Mouse (Mus musculus) kidney, embryonic 15.5 days (tissue): ENCODE results near the gene Spon1. TPM values are rescaled to one million over a fixed set of nuclear protein-coding genes. Genes with fewer than 3 reads are reported as not detected.

Source experiments
- ATAC-seq: fragments of 200-750 bp; cut with Nextera tagmentation; replicated peaks from 2 replicates; pipeline ENCODE4 v1.8.0; 2017; ENCODE audit warnings: moderate TSS enrichment; ENCODE audit not compliant: low FRiP score
- H3K27ac ChIP-seq: fragments of 300-500 bp; sonication (generic); 2 replicates; pipeline ENCODE4 v1.5.1; 2015; ENCODE audit warnings: mild to moderate bottlenecking, inconsistent platforms
- H3K27me3 ChIP-seq: fragments of 300-500 bp; sonication (generic); 2 replicates; pipeline ENCODE4 v1.6.1; 2015; ENCODE audit warnings: inconsistent platforms
- H3K36me3 ChIP-seq: fragments of 300-500 bp; sonication (generic); 2 replicates; pipeline ENCODE4 v1.6.1; 2015; ENCODE audit warnings: inconsistent platforms
- H3K4me1 ChIP-seq: fragments of 300-500 bp; sonication (generic); 2 replicates; pipeline ENCODE4 v1.6.1; 2015; ENCODE audit warnings: inconsistent platforms
- H3K4me2 ChIP-seq: fragments of 300-500 bp; sonication (generic); 2 replicates; pipeline ENCODE4 v1.6.1; 2015; ENCODE audit warnings: moderate library complexity, mild to moderate bottlenecking, inconsistent platforms
- H3K4me3 ChIP-seq: fragments of 300-500 bp; sonication (generic); replicated peaks from 2 replicates; pipeline ENCODE4 v1.5.1; 2015; ENCODE audit warnings: mild to moderate bottlenecking, inconsistent platforms
- H3K9ac ChIP-seq: fragments of 300-500 bp; sonication (generic); 2 replicates; pipeline ENCODE4 v1.6.1; 2015; ENCODE audit warnings: mild to moderate bottlenecking, inconsistent platforms
- H3K9me3 ChIP-seq: fragments of 300-500 bp; sonication (generic); replicated peaks from 2 replicates; pipeline ENCODE4 v1.6.1; 2016; ENCODE audit warnings: inconsistent platforms
- WGBS: fragments of 180-500 bp; shearing (Covaris S2); methylation state at CpG from one replicate; pipeline ENCODE4 v1.1.7; 2015; ENCODE audit warnings: mixed read lengths; 5-methylcytosine and 5-hydroxymethylcytosine counted together
- polyA plus RNA-seq: library from polyadenylated mRNA; unstranded; fragments of >200 nt; fragmentation: Nextera tagmentation; extraction: Ambion mirVana; gene quantifications from 2 replicates; pipeline ENCODE4 v1.2.1, GENCODE M21; 2015

Spon1 gene
- polyA plus RNA-seq, 1 experiment from 2014 or later: 13.9 TPM

- Histone ChIP-seq H3K36me3 (no peaks in the 10 kb centered on the region), H3K27me3 (no peaks in the 10 kb centered on the region), H3K27ac (no peak overlapping the region), H3K4me3 (no peak overlapping the region), H3K4me1 (peaks cover 27% of the 10 kb centered on the region), H3K4me2 (no peak overlapping the region), H3K9ac (no peak overlapping the region), H3K9me3 (no peaks in the 10 kb centered on the region)
- WGBS: 44% methylated on average over 7 of the region's 7 CpGs
- ATAC-seq: no peak
These were observed 308.3 kb downstream of the Spon1 start for GRCm38 (mm10) chr7:114074133-114074532.

- H3K9ac ChIP-seq: no peak overlapping the region
- no peaks in the 10 kb centered on the region for H3K27me3 ChIP-seq
- H3K4me3 ChIP-seq: no peak overlapping the region
- no peaks in the 10 kb centered on the region for H3K9me3 ChIP-seq
- ATAC-seq: no peak
- WGBS: 92% methylated on average over 2 of the region's 2 CpGs
- no peak overlapping the region for H3K27ac ChIP-seq
- peaks cover 26% of the 10 kb centered on the region for H3K4me1 ChIP-seq
- H3K4me2 ChIP-seq: no peak overlapping the region
- H3K36me3 ChIP-seq: no peaks in the 10 kb centered on the region
These were observed 308.8 kb downstream of the Spon1 start for GRCm38 (mm10) chr7:114074595-114074994.

GRCm38 (mm10) chr7:114079343-114079742 lies 313.5 kb downstream of the Spon1 start:
- Histone ChIP-seq H3K9me3 (no peaks in the 10 kb centered on the region), H3K27ac (no peak overlapping the region), H3K4me2 (no peak overlapping the region), H3K27me3 (no peaks in the 10 kb centered on the region), H3K36me3 (no peaks in the 10 kb centered on the region), H3K4me1 (peaks cover 9% of the 10 kb centered on the region; the same call in 1 of the 2 replicates), H3K4me3 (no peak overlapping the region), H3K9ac (no peak overlapping the region)
- WGBS: 88% methylated on average over 4 of the region's 4 CpGs
- no peak for ATAC-seq

DNA sequence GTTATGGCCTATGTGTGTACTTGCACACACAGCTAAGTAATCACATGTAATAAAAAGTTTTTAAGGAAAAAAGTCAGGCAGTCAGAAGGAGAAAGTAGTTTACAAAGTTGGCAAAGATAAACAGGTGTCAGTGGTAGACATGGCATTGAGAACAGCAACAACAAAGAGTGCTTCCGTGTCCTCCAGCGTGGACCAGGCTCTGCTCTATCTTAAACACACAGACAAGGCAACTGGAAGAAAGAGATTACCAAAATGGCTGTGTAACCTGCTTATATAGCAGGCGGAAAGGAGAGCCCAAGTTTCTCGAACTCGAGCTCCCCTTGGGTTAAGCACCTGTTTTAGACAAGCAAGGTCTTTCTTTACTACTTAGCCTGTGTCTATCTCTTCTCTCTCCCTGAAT lies 314.5 kb downstream of the Spon1 start:
- no peaks in the 10 kb centered on the region for H3K27me3 ChIP-seq
- H3K27ac ChIP-seq: no peak overlapping the region
- H3K4me3 ChIP-seq: no peak overlapping the region
- no peaks in the 10 kb centered on the region for H3K36me3 ChIP-seq
- H3K4me1 ChIP-seq: peaks cover 13% of the 10 kb centered on the region
- no peak overlapping the region for H3K9ac ChIP-seq
- no peak for ATAC-seq
- no peaks in the 10 kb centered on the region for H3K9me3 ChIP-seq
- WGBS: 92% methylated on average over 5 of the region's 5 CpGs
- no peak overlapping the region for H3K4me2 ChIP-seq

DNA sequence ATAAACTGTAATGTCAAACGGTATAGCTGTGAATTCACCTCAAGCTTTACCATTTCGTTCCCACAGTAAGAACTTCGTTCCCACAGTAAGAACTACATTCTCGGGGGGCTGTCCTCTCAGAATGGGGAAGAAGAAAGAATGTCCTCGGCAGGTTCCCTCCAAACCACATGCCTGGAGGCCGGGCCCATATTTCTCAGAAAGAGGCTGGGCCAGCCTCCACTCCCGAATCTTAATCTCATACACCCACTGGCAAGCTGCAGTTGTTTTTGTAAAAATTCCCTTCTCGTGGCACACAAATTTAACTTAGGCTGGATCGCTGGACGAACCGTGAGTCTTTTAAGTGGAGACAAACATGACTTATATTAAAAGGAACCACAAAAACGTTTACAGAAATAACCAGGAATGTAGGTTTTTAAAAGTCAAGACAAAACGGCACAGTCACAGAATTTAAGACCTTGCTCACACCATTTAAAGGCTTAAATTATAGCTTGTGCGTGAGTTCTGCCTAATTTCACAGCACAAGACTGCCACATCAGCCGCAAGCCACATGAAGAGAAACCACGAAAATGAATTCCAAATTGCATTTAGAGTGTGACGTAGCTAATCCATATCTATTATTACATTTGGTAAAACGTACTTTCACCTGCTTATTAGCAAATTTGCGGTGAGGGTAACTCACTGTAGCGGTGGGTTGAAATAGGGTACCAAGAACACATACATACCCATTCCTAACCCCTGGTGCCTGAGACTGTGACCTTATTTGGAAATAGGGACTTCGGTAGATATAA lies 316.0 kb downstream of the Spon1 start:
- no peak overlapping the region for H3K4me2 ChIP-seq
- H3K4me1 ChIP-seq: peaks cover 27% of the 10 kb centered on the region
- 72% methylated on average over 21 of the region's 21 CpGs for WGBS
- H3K9ac ChIP-seq: no peak overlapping the region
- ATAC-seq: no peak
- H3K27me3 ChIP-seq: no peaks in the 10 kb centered on the region
- H3K4me3 ChIP-seq: no peak overlapping the region
- H3K36me3 ChIP-seq: no peaks in the 10 kb centered on the region
- no peak overlapping the region for H3K27ac ChIP-seq
- no peaks in the 10 kb centered on the region for H3K9me3 ChIP-seq

DNA sequence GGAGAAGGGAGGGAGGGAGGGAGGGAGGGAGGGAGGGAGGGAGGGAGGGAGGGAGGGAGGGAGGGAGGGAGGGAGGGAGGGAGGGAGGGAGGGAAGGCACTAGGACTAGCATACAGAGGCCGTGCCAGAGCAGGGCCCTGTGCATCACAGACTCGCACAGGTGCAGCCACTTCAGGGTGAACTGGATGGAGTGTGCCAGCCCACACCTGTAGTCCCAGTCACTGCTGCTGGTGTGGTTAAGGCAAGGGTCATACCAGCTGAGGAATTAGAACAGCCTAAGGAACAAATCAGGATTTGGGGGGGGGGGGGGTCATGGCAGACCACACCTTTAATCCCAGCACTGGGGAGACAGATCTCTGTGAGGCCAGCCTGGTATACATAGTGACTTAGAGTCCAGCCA lies 317.3 kb downstream of the Spon1 start:
- H3K4me3 ChIP-seq: no peak overlapping the region
- H3K9ac ChIP-seq: no peak overlapping the region
- peaks cover 40% of the 10 kb centered on the region for H3K4me1 ChIP-seq
- no peaks in the 10 kb centered on the region for H3K27me3 ChIP-seq
- ATAC-seq: no peak; the same call in 1 of the 2 replicates
- H3K4me2 ChIP-seq: no peak overlapping the region
- no peak overlapping the region for H3K27ac ChIP-seq
- WGBS: 78% methylated on average over 2 of the region's 2 CpGs
- no peaks in the 10 kb centered on the region for H3K9me3 ChIP-seq
- H3K36me3 ChIP-seq: no peaks in the 10 kb centered on the region

DNA sequence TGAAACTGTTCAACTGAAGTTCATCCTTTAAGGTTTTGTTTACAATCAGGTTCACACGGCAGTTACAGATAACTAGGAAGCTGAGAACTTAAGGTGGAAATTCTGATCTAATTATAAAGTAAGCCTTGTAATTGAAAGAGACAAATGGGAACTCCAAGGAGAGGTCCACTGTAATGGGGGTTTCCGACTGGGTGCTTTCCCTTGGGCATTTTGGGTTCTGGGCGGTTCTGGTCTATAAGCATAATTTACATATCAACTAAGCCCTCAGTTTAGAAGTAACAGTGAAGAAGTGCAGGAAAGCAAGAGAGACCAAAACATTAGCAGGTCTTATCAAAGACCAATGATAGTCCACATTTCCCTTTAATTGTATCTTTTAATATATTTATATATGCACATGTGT lies 318.0 kb downstream of the Spon1 start:
- no peak for ATAC-seq
- Histone ChIP-seq H3K27ac (no peak overlapping the region), H3K4me2 (no peak overlapping the region), H3K9ac (no peak overlapping the region), H3K4me3 (no peak overlapping the region), H3K27me3 (no peaks in the 10 kb centered on the region), H3K36me3 (no peaks in the 10 kb centered on the region), H3K4me1 (peaks cover 46% of the 10 kb centered on the region), H3K9me3 (no peaks in the 10 kb centered on the region)
- WGBS: 62% methylated on average over 3 of the region's 3 CpGs

GRCm38 (mm10) chr7:114086021-114086710 lies 320.4 kb downstream of the Spon1 start:
- no peak overlapping the region for H3K4me3 ChIP-seq
- no peaks in the 10 kb centered on the region for H3K27me3 ChIP-seq
- H3K9me3 ChIP-seq: no peaks in the 10 kb centered on the region
- no peak overlapping the region for H3K9ac ChIP-seq
- H3K4me1 ChIP-seq: peaks cover 55% of the 10 kb centered on the region
- ATAC-seq: peak; percentile 41; the same call in 1 of the 2 replicates
- H3K36me3 ChIP-seq: no peaks in the 10 kb centered on the region
- H3K27ac ChIP-seq: no peak overlapping the region
- 52% methylated on average over 6 of the region's 6 CpGs for WGBS
- H3K4me2 ChIP-seq: no peak overlapping the region

GRCm38 (mm10) chr7:114087341-114087740 lies 321.5 kb downstream of the Spon1 start:
- Histone ChIP-seq H3K9me3 (no peaks in the 10 kb centered on the region), H3K27ac (no peak overlapping the region), H3K9ac (no peak overlapping the region), H3K36me3 (no peaks in the 10 kb centered on the region), H3K4me2 (no peak overlapping the region), H3K27me3 (no peaks in the 10 kb centered on the region), H3K4me3 (no peak overlapping the region), H3K4me1 (peaks cover 55% of the 10 kb centered on the region)
- 31% methylated on average over 6 of the region's 6 CpGs for WGBS
- ATAC-seq: no peak

DNA sequence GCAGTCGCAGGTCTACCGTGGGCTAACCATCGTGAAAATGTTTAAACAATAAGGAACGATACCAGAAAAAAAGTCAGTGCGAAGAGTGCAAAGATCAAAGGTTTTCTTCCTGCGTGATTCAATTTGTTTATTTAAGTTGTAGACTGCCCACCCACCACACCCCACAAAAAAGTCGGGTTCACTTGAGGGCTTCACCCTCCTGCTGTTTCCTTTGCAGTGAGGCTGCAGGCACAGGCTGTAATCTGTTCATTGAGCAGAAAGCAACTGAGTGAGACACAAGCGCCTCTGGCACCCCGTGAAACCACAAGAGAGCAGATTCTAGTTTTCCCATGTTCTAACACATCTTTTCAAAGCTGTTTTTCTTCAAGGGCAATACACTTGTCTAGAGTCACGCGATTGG lies 322.2 kb downstream of the Spon1 start:
- Histone ChIP-seq H3K4me2 (0 out of 2 replicates have a peak overlapping the region, but pooled peaks have one; percentile 7), H3K4me1 (peaks cover 52% of the 10 kb centered on the region), H3K36me3 (no peaks in the 10 kb centered on the region), H3K4me3 (no peak overlapping the region), H3K27ac (no peak overlapping the region), H3K9me3 (no peaks in the 10 kb centered on the region), H3K27me3 (no peaks in the 10 kb centered on the region), H3K9ac (no peak overlapping the region)
- no peak for ATAC-seq
- 12% methylated on average over 11 of the region's 11 CpGs for WGBS

DNA sequence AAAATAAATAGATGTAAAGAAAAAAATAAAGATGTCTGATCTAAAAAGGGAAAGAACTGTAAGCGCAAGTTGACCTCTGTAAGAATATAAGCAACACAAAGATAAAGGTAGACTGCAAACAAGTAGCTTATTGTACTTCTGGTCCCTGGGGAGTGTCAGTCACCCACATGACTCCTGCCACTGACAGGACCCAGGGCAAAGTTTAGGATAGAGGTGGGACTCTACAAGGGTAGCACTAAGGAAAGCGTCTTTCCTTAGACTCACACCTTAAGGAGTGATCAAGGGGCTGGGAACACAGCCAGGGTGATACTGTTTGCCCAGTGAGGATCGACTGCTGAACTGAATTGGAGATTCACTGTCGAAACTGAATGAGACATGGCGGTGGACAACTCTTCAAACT lies 323.1 kb downstream of the Spon1 start:
- no peaks in the 10 kb centered on the region for H3K9me3 ChIP-seq
- no peak overlapping the region for H3K4me2 ChIP-seq
- no peaks in the 10 kb centered on the region for H3K27me3 ChIP-seq
- WGBS: 62% methylated on average over 5 of the region's 5 CpGs
- H3K36me3 ChIP-seq: no peaks in the 10 kb centered on the region
- H3K4me1 ChIP-seq: peaks cover 56% of the 10 kb centered on the region
- no peak overlapping the region for H3K27ac ChIP-seq
- no peak overlapping the region for H3K9ac ChIP-seq
- H3K4me3 ChIP-seq: no peak overlapping the region
- no peak for ATAC-seq

DNA sequence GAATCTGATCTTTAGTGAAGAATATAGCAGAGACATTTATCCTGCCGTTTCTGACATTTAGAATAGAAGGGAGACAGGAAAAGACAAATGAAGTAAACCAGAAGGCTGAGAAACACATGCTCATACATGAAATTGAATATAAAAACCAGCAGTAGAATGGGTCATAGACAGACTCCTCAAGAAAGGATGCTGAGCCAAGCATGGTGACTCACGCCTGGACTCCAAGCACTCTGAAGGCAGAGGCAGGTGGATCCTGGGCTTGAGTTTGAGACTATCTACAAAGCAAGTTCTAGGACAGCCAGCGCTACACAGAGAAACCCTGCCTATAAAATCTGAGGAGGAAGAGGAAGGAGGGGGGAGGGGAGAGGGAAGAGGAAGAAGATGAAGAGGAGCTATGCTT lies 324.4 kb downstream of the Spon1 start:
- Histone ChIP-seq H3K4me3 (no peak overlapping the region), H3K27ac (no peak overlapping the region), H3K9ac (no peak overlapping the region), H3K36me3 (no peaks in the 10 kb centered on the region), H3K4me2 (no peak overlapping the region), H3K4me1 (peaks cover 61% of the 10 kb centered on the region), H3K27me3 (no peaks in the 10 kb centered on the region), H3K9me3 (no peaks in the 10 kb centered on the region)
- ATAC-seq: no peak
- WGBS: 87% methylated on average over 3 of the region's 3 CpGs
